Mouse (Mus musculus) embryonic fibroblast, embryonic 13.5 days (primary cell): Measurements from ENCODE around the gene Galnt12. TPM values are rescaled to one million over a fixed set of nuclear protein-coding genes. Genes with fewer than 3 reads are reported as not detected.
"Not testable (repeated sequence)": the region's sequence is repeated elsewhere in the genome, so short reads cannot be mapped to it uniquely, and the experiment has no call there.

Experiments
- H3K27ac ChIP-seq: 2 replicates; pipeline ENCODE4 v1.5.1; 2012; ENCODE audit warnings: low read length, control low read depth, inconsistent platforms; ENCODE audit not compliant: insufficient read depth
- H3K4me1 ChIP-seq: 2 replicates; pipeline ENCODE4 v1.6.1; 2011; ENCODE audit warnings: low read length; ENCODE audit not compliant: control insufficient read depth, insufficient read depth
- H3K4me3 ChIP-seq: 2 replicates; pipeline ENCODE4 v1.5.1; 2011; ENCODE audit warnings: mild to moderate bottlenecking, control low read depth, low read length; ENCODE audit not compliant: insufficient read depth
- CTCF ChIP-seq: IDR thresholded peaks from 2 replicates; pipeline ENCODE4 v1.5.1; 2011; ENCODE audit warnings: mild to moderate bottlenecking, control low read depth, low read length, moderate library complexity, borderline replicate concordance; ENCODE audit not compliant: insufficient read depth
- POLR2A ChIP-seq: IDR thresholded peaks from 2 replicates; pipeline ENCODE4 v1.6.1; 2011; ENCODE audit warnings: low read depth, mild to moderate bottlenecking, control low read depth, low read length, moderate library complexity
- polyA plus RNA-seq: library from polyadenylated mRNA; stranded (reverse); fragments of >200 nt; gene quantifications from 2 replicates; pipeline ENCODE4 v1.2.4, GENCODE M21; 2011; ENCODE audit warnings: low read depth; ENCODE audit not compliant: missing spikeins, insufficient read length

Gene Galnt12
- 1.3 and 2.4 TPM in 2 replicates for polyA plus RNA-seq

DNA sequence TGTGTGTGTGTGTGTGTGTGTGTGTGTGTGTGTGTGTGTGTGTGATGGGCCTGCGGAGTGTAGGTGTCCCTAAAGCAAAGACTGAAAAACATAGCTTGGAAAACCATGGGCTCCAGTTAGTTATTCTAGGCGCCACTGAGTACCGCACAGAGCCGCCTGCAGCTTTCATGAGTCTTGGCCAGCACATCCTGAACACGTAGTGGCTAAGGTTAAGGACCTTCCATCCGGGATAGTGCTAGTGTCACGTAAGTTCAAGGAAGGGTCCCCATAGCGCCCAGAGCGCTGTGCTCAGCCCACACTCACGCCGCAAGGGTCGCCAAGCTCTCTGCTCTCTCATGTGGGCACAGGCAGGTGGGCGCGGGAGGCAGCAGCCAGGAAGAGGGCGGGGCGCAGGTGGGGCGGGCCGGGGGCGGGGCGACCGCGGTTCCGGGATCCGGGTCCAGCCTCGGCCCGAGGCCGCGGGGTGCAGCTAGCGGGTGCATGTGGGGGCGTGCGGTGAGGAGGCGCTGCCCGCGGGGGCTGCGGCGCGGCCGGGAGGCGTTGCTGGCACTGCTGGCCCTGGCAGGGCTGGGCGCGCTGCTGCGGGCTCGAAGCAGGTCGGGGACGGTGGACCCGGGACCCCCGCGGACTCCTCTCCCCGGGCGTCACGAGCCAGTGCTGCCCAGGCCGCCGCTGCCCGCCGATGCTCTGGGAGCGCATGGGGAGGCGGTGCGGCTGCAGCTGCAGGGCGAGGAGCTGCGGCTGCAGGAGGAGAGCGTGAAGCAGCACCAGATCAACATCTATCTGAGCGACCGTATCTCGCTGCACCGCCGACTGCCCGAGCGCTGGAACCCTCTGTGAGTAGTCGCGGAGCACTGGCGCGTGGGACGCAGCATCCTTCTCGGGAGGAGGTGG lies at the start of gene Galnt12:
Galnt12 (plus strand) TSS at position 417 of the 894 bp plus-strand sequence.
- Histone ChIP-seq H3K4me3 (peak within 1 kb of the TSS; percentile 50), H3K27ac (no peak within 1 kb of the TSS), H3K4me1 (no peaks in the 10 kb centered on the region)
- no peak for TF ChIP-seq CTCF
- TF ChIP-seq POLR2A: peak; percentile 28; the same call in 1 of the 2 replicates

DNA sequence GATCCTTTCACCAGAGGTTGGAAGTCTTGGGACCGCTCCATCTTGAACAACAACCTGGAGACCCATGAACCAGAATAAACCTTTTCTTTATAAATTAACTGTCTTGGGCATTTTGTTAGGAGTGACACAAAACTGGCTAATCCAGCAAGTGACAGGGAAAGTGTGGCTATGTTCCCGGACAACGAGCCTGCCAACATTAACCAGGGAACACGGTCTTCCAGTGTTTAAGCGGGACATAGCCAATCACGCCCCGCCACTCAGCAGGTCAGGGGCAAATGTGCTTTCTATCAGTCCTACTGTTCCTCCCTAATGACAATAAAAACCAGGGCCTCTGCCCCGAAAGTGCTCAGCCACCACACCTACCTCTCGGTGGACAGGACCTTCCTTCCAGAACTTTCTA lies 47.8 kb upstream of the Galnt12 start:
- H3K27ac ChIP-seq: no peak overlapping the region
- no peaks in the 10 kb centered on the region for H3K4me1 ChIP-seq
- TF ChIP-seq POLR2A: no peak
- TF ChIP-seq CTCF: no peak

DNA sequence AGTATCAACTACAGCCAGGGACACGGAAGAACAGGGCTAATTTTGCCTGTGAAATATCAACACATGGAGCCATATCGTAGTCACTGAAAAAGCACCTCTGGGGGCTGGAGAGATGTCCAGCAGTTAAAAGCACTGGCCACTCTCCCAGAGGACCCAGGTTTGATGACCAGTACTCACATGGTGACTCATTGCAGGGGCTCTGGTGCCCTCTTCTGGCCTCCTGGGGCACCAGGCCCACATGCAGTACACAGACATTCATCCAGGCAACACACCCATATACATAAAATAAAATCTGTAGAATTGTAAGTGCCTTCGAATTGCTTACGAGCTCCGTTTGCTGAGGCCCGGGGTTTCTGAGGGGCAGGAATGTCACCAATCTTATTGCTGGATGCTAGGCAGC lies 44.7 kb upstream of the Galnt12 start:
- no peak overlapping the region for H3K4me3 ChIP-seq
- H3K4me1 ChIP-seq: no peaks in the 10 kb centered on the region
- no peak overlapping the region for H3K27ac ChIP-seq
- TF ChIP-seq CTCF (peak; percentile 51; the same call in 1 of the 2 replicates), POLR2A (no peak)

More for the DNA sequence above, 47.8 kb upstream of the Galnt12 start:
- H3K4me3 ChIP-seq: no peak overlapping the region

DNA sequence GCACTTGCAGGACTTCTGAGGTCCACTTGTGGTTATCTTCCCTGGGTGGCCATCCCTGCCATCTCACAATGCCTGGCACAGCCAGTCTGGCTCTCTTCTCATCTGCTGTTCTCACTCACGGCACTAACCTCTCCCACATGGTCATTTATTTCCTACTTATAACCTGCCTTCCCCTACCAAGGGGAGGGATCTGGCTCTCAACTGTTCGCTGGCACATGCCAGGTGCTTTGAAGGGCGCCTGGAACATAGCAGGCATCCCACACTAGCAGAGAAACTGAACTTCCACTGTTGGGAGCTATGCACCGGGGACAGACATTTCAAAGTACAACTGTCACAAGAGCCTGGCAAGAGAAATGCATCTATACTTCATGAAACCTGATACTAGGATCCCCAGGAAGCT lies 43.9 kb upstream of the Galnt12 start:
- H3K27ac ChIP-seq: no peak overlapping the region
- TF ChIP-seq POLR2A (no peak), CTCF (no peak)
- H3K4me3 ChIP-seq: no peak overlapping the region
- no peaks in the 10 kb centered on the region for H3K4me1 ChIP-seq

DNA sequence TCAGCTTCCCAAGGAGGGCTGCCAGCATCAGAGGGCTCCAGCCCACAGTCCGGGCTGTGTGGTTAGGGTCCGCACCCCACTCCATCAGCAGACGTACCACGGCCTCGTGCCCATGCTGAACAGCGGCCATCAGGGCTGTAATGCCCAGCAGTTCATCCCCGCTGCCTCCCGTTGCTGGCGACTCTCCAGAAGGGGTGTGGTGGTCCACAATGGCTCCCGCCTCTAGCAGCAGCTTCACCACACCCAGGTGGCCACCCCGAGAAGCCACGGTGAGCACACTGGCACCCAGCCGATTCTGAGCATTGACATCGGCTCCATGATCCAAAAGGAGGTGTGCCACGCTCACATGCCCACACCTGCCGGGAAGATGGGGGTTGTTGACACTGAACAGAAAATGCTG lies 42.5 kb upstream of the Galnt12 start:
- no peak for TF ChIP-seq POLR2A
- no peak for TF ChIP-seq CTCF
- Histone ChIP-seq H3K4me3 (no peak overlapping the region), H3K4me1 (no peaks in the 10 kb centered on the region), H3K27ac (no peak overlapping the region)

DNA sequence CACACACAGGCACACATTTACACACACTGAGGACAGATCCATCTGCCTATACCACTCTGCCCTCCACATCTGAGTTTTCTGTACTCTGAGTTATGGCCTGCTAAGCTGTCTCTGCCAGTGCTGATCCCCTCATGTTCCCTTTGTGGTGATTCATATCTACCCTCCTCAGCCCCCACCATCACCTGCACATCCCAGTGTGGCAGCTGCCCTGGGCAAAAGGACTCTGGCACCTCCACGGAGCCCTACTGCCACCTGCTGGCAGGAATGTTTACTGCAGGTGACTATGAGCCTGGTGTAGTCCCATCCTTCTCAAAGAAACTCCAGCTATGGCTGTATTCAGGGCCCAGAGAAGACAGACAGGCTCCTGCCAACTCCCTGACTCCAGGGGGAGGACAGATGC lies 41.5 kb upstream of the Galnt12 start:
- no peaks in the 10 kb centered on the region for H3K4me1 ChIP-seq
- H3K4me3 ChIP-seq: no peak overlapping the region
- H3K27ac ChIP-seq: no peak overlapping the region
- TF ChIP-seq POLR2A: no peak
- TF ChIP-seq CTCF: peak; percentile 71

DNA sequence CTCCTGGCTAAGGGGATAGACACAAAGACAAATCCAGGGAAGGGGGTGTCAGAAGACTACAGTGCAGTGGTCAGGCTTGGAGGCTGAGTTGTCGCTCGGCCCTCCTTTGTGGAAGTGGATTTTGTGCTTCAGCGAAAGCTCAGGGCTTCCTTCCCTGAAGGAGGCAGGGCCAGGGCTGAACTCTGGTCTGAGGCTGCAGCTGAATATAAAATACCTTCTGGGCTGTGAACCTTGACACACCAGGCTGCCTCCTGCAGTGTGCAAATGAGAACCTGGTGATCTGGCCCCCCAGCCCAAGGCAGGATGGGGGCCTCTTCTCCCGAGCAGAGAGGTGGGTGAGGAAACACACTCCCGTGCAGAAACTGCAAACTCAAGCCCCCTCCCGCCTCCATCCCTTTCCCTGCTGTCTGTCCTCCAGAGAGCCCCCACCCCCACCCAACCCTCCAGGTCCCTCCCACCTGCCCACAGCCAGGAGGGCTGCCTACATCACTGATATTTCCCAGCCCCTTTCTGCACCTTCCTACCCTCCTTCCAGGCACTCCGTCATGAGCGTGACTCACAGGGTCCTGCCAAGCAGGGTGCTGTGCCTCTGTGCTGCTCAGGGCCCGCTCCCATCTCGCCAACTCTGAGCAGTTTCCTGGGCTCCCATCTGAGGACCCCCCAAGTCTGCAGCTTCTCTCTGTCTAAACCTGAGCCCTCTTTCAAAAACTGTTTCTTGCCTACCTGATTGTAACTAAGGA lies 40.9 kb upstream of the Galnt12 start:
- TF ChIP-seq POLR2A: no peak
- Histone ChIP-seq H3K27ac (no peak overlapping the region), H3K4me3 (no peak overlapping the region), H3K4me1 (no peaks in the 10 kb centered on the region)

DNA sequence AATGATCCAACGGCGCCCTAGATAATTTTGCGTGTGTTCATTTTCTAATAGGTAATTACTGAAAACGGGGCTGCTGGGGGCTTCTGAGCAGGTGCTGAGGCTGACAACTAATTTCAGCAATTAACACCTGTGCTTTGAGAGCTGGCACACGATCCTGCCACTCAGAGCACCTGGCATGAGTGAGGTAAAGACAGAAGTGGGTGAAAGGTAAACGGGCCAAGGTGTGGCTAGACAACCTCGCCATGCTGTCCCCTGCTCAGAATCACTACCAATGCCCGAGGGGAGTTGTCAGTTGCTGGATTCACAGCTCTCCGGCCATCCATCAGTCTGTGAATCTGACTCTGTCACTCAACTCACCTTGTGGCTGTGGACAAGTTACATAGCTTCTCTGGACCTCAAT lies 39.8 kb upstream of the Galnt12 start:
- no peak overlapping the region for H3K4me3 ChIP-seq
- no peaks in the 10 kb centered on the region for H3K4me1 ChIP-seq
- TF ChIP-seq CTCF (no peak), POLR2A (no peak)
- H3K27ac ChIP-seq: no peak overlapping the region

DNA sequence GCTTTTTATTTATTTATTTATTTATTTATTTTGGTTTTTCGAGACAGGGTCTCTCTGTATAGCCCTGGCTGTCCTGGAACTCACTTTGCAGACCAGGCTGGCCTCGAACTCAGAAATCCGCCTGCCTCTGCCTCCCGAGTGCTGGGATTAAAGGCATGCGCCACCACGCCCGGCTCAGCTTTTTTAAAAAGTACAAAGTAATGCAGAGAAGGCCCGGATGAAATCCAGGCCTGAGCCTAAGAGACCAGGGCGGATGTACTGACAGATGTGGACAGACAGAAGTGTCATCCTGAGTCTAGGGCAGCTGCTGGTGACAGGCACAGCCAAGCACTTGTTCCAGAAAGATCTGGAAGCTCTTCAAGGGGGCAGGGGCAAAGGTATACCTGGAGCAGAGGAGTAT lies 36.5 kb upstream of the Galnt12 start:
- not testable (repeated sequence) for H3K4me1 ChIP-seq, H3K27ac ChIP-seq, H3K4me3 ChIP-seq

DNA sequence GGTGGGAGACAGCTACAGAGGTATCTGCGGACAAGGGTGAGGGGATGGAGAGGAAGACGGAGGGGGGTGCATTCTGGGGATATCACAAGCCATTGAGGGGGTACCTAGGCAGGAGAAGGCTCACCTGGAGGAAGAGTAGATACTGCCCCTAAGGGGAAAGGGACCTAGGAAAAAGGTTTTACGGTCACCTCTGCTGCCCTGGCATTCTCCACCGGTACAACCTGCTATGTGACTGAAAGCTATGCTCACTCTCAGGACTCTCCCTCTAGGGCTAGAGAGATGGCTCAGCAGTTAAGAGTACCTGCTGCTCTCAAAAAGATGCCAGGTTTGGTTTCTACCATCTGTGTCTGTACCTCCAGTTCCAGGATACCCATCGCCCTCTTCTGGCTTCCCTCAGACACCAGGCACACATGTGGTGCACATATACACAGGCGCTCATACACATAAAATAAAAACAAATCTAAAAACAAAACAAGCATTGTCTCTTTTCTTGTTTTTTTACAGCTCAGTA lies 36.1 kb upstream of the Galnt12 start:
- TF ChIP-seq CTCF (no peak), POLR2A (no peak)
- no peak overlapping the region for H3K4me3 ChIP-seq

More for the DNA sequence above, 36.1 kb upstream of the Galnt12 start:
- Histone ChIP-seq H3K4me1 (no peaks in the 10 kb centered on the region), H3K27ac (no peak overlapping the region)
